Mouse (Mus musculus): ENCODE measurements at regions not wholly inside any gene's neighbourhood (a gene's known extent, or its start where the extent isn't known, plus 50 kb on each side); places are given as distances from the start of the nearest gene placed in this dataset.

GRCm38 (mm10) chr6:123930951-123931350, 77.7 kb upstream of the Vmn2r25 start:
- peak; percentile 43 for DNase-seq (ENCODE audit: low spot score)

- no peak for DNase-seq (ENCODE audit: low spot score)
Observed at GRCm38 (mm10) chr6:123937930-123938329, 84.7 kb upstream of the Vmn2r25 start.

GRCm38 (mm10) chr6:123961321-123961720, 63.0 kb upstream of the Vmn2r26 start:
- DNase-seq (ENCODE audit: low spot score): no peak

- DNase-seq (ENCODE audit: low spot score): no peak
Observed at GRCm38 (mm10) chr6:123971180-123971579, 53.2 kb upstream of the Vmn2r26 start.
